Mouse (Mus musculus): ENCODE measurements around the gene Rsbn1l. TPM values are rescaled to one million over a fixed set of nuclear protein-coding genes. Genes with fewer than 3 reads are reported as not detected.

Rsbn1l gene
- total and polyA plus RNA-seq, 3 experiments: 8.1 to 20.2 (median 17.0) TPM

GRCm38 (mm10) chr5:20855066-20855465, 101.1 kb downstream of the Rsbn1l start:
- Histone ChIP-seq H3K27me3 (replicated peaks) (no peaks in the 10 kb centered on the region), H3K36me3 (replicated peaks in 1 of 2; ENCODE audit: control insufficient read depth in 1 of 2, insufficient read depth in 1 of 2, low read length in 1 of 2) (peaks cover 0 to 23% of the 10 kb centered on the region in 2 experiments), H3K4me1 (ENCODE audit: control insufficient read depth in 1 of 2, insufficient read depth in 2 of 2) (peaks cover 0 to 26% of the 10 kb centered on the region in 2 experiments; a peak in 2 of 4 replicates), H3K79me2 (replicated peaks; ENCODE audit: control insufficient read depth, extremely low read depth, insufficient read depth, poor library complexity, severe bottlenecking) (no peaks in the 10 kb centered on the region), H3K9ac (ENCODE audit: insufficient read depth, low read depth) (no peak overlapping the region), H3K4me3 (replicated peaks in 1 of 3; ENCODE audit: low read depth in 2 of 3, low read length in 2 of 3, poor library complexity in 1 of 3) (no peak overlapping the region), H3K27ac (ENCODE audit: insufficient read depth, low read depth) (no peak overlapping the region), H3K4me2 (ENCODE audit: insufficient read depth, low read depth, poor library complexity, severe bottlenecking) (no peak overlapping the region), H3K9me3 (replicated peaks; ENCODE audit: low read length) (no peaks in the 10 kb centered on the region)
- dilution Hi-C loops (cut with MboI; ENCODE audit: extremely low pct_ligation_motif_present, extremely low pct_unique_long_range_greater_than_20kb, low sequenced_read_pairs): no loop called here
- no peak for DNase-seq (ENCODE audit: extremely low read depth)
- in situ Hi-C loops (cut with MboI; ENCODE audit: low pct_ligation_motif_present, low pct_unique_long_range_greater_than_20kb, low sequenced_read_pairs): no loop called here
- no peak for TF ChIP-seq KAT2A (IDR thresholded peaks at IDR 0.05; ENCODE audit: insufficient replicate concordance, low read length)
- no peak for TF ChIP-seq JUND (conservative IDR thresholded peaks at IDR 0.05; ENCODE audit: low read depth, low read length)
- no peak for TF ChIP-seq TBP (conservative IDR thresholded peaks at IDR 0.05; ENCODE audit: low read depth, low read length)
- no peak for TF ChIP-seq CHD1 (IDR thresholded peaks at IDR 0.05; ENCODE audit: low read depth, low read length)
- no peak for TF ChIP-seq EP300 (IDR thresholded peaks at IDR 0.05; ENCODE audit: low read length)
- no peak for TF ChIP-seq MAZ (IDR thresholded peaks at IDR 0.05; ENCODE audit: low read depth, low read length)
- TF ChIP-seq IRF4 (IDR thresholded peaks at IDR 0.05; ENCODE audit: low read depth, low read length): no peak
- no peak for TF ChIP-seq ZMIZ1 (IDR thresholded peaks at IDR 0.05; ENCODE audit: low read depth, low read length)
- TF ChIP-seq CHD2 (IDR thresholded peaks at IDR 0.05; ENCODE audit: low read length): no peak
- TF ChIP-seq UBTF (IDR thresholded peaks at IDR 0.05; ENCODE audit: low read depth, low read length): no peak
- no peak for TF ChIP-seq CTCF (conservative IDR thresholded peaks at IDR 0.05 in 1 of 2, IDR thresholded peaks at IDR 0.05 in 1 of 2; ENCODE audit: low read depth in 2 of 2, low read length in 2 of 2)
- TF ChIP-seq HCFC1 (IDR thresholded peaks at IDR 0.05; ENCODE audit: low read depth, low read length): no peak

GRCm38 (mm10) chr5:20847010-20847409, 109.2 kb downstream of the Rsbn1l start:
- H3K36me3 ChIP-seq (replicated peaks in 1 of 2; ENCODE audit: control insufficient read depth in 1 of 2, insufficient read depth in 1 of 2, low read length in 1 of 2): peaks cover 0 to 22% of the 10 kb centered on the region in 2 experiments
- H3K4me2 ChIP-seq (ENCODE audit: insufficient read depth, low read depth, poor library complexity, severe bottlenecking): no peak overlapping the region
- no peak overlapping the region for H3K4me3 ChIP-seq (replicated peaks in 1 of 3; ENCODE audit: low read depth in 2 of 3, low read length in 2 of 3, poor library complexity in 1 of 3)
- no peak overlapping the region for H3K9ac ChIP-seq (ENCODE audit: insufficient read depth, low read depth)
- dilution Hi-C loops (cut with MboI; ENCODE audit: extremely low pct_ligation_motif_present, extremely low pct_unique_long_range_greater_than_20kb, low sequenced_read_pairs): no loop called here
- no peak overlapping the region for H3K27ac ChIP-seq (ENCODE audit: insufficient read depth, low read depth)
- H3K4me1 ChIP-seq (ENCODE audit: control insufficient read depth in 1 of 2, insufficient read depth in 2 of 2): peaks cover 0 to 14% of the 10 kb centered on the region in 2 experiments; a peak in 1 of 4 replicates
- no peaks in the 10 kb centered on the region for H3K79me2 ChIP-seq (replicated peaks; ENCODE audit: control insufficient read depth, extremely low read depth, insufficient read depth, poor library complexity, severe bottlenecking)
- H3K27me3 ChIP-seq (replicated peaks): no peaks in the 10 kb centered on the region
- H3K9me3 ChIP-seq (replicated peaks; ENCODE audit: low read length): no peaks in the 10 kb centered on the region
- DNase-seq (ENCODE audit: extremely low read depth): no peak
- in situ Hi-C loops (cut with MboI; ENCODE audit: low pct_ligation_motif_present, low pct_unique_long_range_greater_than_20kb, low sequenced_read_pairs): no loop called here
- TF ChIP-seq CHD1 (IDR thresholded peaks at IDR 0.05; ENCODE audit: low read depth, low read length): no peak
- TF ChIP-seq MAFK (IDR thresholded peaks at IDR 0.05; ENCODE audit: insufficient replicate concordance, low read length): no peak
- no peak for TF ChIP-seq MXI1 (IDR thresholded peaks at IDR 0.05; ENCODE audit: low read depth, low read length)
- TF ChIP-seq CHD2 (IDR thresholded peaks at IDR 0.05; ENCODE audit: low read length): no peak
- TF ChIP-seq ZC3H11A (IDR thresholded peaks at IDR 0.05; ENCODE audit: low read depth, low read length): no peak

Measured in CH12.LX (cell line).